Mouse (Mus musculus) brain, embryonic 14.5 days (tissue): ENCODE results near the gene Mccc2.

Experiments used
- CTCF ChIP-seq: fragments of 200-500 bp; IDR thresholded peaks from 2 replicates; pipeline ENCODE4 v1.5.1; 2012; ENCODE audit warnings: inconsistent platforms, mild to moderate bottlenecking, moderate library complexity, borderline replicate concordance; ENCODE audit not compliant: insufficient read depth, insufficient read length; ENCODE audit errors: extremely low read depth
- POLR2A ChIP-seq: fragments of 200-500 bp; IDR thresholded peaks from 2 replicates; pipeline ENCODE4 v1.6.1; 2012; ENCODE audit warnings: mild to moderate bottlenecking, inconsistent platforms, borderline replicate concordance; ENCODE audit not compliant: poor library complexity, insufficient read depth, insufficient read length, severe bottlenecking; ENCODE audit errors: extremely low read depth

- TF ChIP-seq CTCF (no peak), POLR2A (no peak)
Measured at GRCm38 (mm10) chr13:99939320-99939671, 76.1 kb downstream of the Mccc2 start.
